Mouse (Mus musculus) neural tube, embryonic 14.5 days (tissue): Measurements from ENCODE around the gene Ndst2. TPM values are rescaled to one million over a fixed set of nuclear protein-coding genes. Genes with fewer than 3 reads are reported as not detected.
A peak's percentile ranks its signal among the peaks of the same experiment; 100 is the strongest.

Experiments
- ATAC-seq: fragments of 200-750 bp; cut with Nextera tagmentation; 2 replicates; pipeline ENCODE4 v1.8.0; 2017; ENCODE audit warnings: low read depth, mild to moderate bottlenecking, moderate TSS enrichment, moderate library complexity
- H3K27ac ChIP-seq: fragments of 300-500 bp; sonication (generic); 2 replicates; pipeline ENCODE4 v1.5.1; 2014; ENCODE audit warnings: low read depth, mild to moderate bottlenecking, control low read depth, low read length, moderate library complexity, mixed read lengths
- H3K27me3 ChIP-seq: fragments of 300-500 bp; sonication (generic); 2 replicates; pipeline ENCODE4 v1.6.1; 2014; ENCODE audit warnings: low read length; ENCODE audit not compliant: control insufficient read depth, insufficient read depth
- H3K36me3 ChIP-seq: fragments of 300-500 bp; sonication (generic); 2 replicates; pipeline ENCODE4 v1.6.1; 2014; ENCODE audit warnings: low read length, mixed read lengths; ENCODE audit not compliant: control insufficient read depth, insufficient read depth
- H3K4me1 ChIP-seq: fragments of 300-500 bp; sonication (generic); 2 replicates; pipeline ENCODE4 v1.6.1; 2014; ENCODE audit warnings: low read length; ENCODE audit not compliant: control insufficient read depth, insufficient read depth
- H3K4me2 ChIP-seq: fragments of 300-500 bp; sonication (generic); 2 replicates; pipeline ENCODE4 v1.6.1; 2014; ENCODE audit warnings: mild to moderate bottlenecking, low read depth, low read length, control low read depth
- H3K4me3 ChIP-seq: fragments of 300-500 bp; sonication (generic); 2 replicates; pipeline ENCODE4 v1.5.1; 2014; ENCODE audit warnings: low read depth, low read length, control low read depth, mixed read lengths
- H3K9ac ChIP-seq: fragments of 300-500 bp; sonication (generic); replicated peaks from 2 replicates; pipeline ENCODE4 v1.6.1; 2014; ENCODE audit warnings: low read depth, mild to moderate bottlenecking, control low read depth, low read length, mixed read lengths
- H3K9me3 ChIP-seq: fragments of 300-500 bp; sonication (generic); 2 replicates; pipeline ENCODE4 v1.6.1; 2016; ENCODE audit warnings: low read length; ENCODE audit not compliant: control insufficient read depth
- WGBS: fragments of 180-500 bp; shearing (Covaris S2); extraction: QIAGEN DNeasy Blood & Tissue Kit; methylation state at CpG from one replicate; pipeline ENCODE4 v1.1.7; 2014; 5-methylcytosine and 5-hydroxymethylcytosine counted together
- polyA plus RNA-seq: library from polyadenylated mRNA; unstranded; fragments of >200 nt; fragmentation: Nextera tagmentation; extraction: Ambion mirVana; gene quantifications from 2 replicates; pipeline ENCODE4 v1.2.1, GENCODE M21; 2014

The Ndst2 gene
- polyA plus RNA-seq, 1 experiment from 2014 or later, result 17.7 TPM

DNA sequence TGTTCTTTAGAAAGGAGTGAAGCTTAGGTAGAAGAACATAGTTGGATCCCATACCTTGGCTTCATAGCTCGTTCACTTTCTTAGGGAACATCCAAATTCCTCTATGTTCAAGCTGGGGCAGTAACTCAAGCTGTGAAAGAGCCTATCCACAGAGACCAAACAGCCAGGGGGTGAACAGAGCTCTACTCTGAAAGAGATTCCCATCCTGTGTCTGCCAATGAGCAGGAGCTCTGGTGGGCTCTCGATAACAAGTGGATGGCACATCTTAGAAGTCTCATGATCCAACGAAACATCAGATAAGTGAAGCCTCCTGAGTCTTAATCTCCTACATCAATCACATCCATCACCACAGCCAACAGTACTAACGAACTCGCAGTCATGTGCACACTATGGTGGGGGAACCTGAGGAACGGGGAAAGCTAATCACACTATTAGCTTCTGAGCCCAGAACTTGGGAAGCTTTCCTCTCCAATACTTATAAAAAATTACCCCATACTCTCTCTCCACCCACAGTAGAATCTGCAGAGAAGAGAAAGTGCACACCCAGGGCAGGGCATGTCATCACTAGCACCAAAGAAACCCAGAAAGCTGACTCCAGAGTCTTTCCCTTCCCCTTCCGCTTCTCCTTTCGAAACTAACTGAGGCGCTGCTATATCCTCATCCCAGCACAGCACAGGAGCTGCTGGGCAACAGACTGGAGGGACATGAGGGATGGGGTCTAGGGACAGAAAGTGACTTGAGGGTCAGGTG, 3.3 kb downstream of the Ndst2 start:
- Histone ChIP-seq H3K27me3 (no peaks in the 10 kb centered on the region), H3K4me2 (no peak overlapping the region), H3K9me3 (no peaks in the 10 kb centered on the region), H3K4me1 (peaks cover 14% of the 10 kb centered on the region), H3K4me3 (no peak overlapping the region), H3K9ac (no peak overlapping the region), H3K36me3 (peaks cover 31% of the 10 kb centered on the region), H3K27ac (no peak overlapping the region)
- no peak for ATAC-seq
- WGBS, result 94% methylated on average over 9 of the region's 9 CpGs

DNA sequence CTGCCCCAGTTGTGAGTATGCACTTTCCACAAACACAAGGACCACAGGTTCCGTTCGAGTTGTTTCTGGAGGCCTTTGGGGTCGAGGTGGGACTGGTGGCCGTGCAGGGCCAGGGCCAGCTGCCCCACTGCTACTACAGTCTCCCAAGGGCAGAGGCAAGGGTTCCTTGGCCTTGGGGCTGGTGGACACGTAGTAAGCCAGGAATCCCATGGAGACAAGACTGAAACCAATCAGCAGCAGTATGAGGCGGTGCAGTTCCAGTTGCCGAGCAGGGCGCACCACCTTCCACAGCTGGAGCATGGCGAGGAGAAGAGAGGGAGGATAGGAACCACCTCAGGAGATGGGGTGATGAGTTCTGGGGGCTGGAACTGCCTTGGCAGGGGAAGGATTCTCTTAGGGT, 4.5 kb downstream of the Ndst2 start:
- no peak overlapping the region for H3K4me3 ChIP-seq
- no peak overlapping the region for H3K27ac ChIP-seq
- no peaks in the 10 kb centered on the region for H3K9me3 ChIP-seq
- H3K36me3 ChIP-seq, result peaks cover 38% of the 10 kb centered on the region
- no peaks in the 10 kb centered on the region for H3K27me3 ChIP-seq
- H3K9ac ChIP-seq, result no peak overlapping the region
- no peak for ATAC-seq
- peaks cover 11% of the 10 kb centered on the region for H3K4me1 ChIP-seq
- WGBS, result 93% methylated on average over 9 of the region's 9 CpGs
- no peak overlapping the region for H3K4me2 ChIP-seq

DNA sequence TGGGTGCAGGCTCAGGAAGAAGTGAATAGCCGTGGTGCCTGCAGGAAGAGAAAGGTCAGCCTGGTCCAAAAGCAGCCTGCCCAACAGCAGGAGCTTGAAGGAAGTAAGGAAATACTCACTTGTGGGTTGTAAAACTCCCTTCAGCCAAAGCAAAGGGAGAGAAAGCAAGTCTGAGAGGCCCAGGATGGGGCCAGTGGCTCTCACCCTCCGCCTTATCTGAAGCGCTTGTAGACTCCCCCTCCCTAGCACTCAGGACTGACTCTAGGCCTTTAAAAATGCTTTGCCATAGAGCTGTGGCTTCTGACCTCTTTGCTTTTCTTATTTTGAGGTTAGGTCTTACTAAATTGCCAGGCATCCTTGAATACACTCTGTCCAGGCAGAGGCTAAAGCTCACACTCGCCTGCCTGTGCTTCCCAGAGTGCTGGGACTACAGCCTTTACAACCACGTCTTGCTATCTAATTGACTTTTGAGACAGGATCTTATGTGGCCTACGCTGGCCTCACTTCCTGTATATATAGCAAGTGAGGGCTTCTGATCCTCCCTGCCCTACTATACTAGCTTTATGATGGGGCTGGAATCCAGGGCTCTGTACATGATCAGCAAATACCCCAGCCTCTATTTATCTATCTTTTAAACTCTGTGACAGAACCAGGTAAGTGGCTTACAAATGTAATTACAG, 8.6 kb downstream of the Ndst2 start:
- Histone ChIP-seq H3K9me3 (no peaks in the 10 kb centered on the region), H3K27me3 (no peaks in the 10 kb centered on the region), H3K4me2 (no peak overlapping the region), H3K27ac (no peak overlapping the region), H3K4me1 (no peaks in the 10 kb centered on the region), H3K4me3 (no peak overlapping the region), H3K9ac (no peak overlapping the region), H3K36me3 (peaks cover 73% of the 10 kb centered on the region)
- WGBS, result 80% methylated on average over 6 of the region's 6 CpGs
- ATAC-seq, result no peak

GRCm38 (mm10) chr14:20724043-20724442, 10.3 kb downstream of the Ndst2 start:
- Histone ChIP-seq H3K27ac (no peak overlapping the region), H3K27me3 (no peaks in the 10 kb centered on the region), H3K4me2 (no peak overlapping the region), H3K4me1 (no peaks in the 10 kb centered on the region), H3K36me3 (peaks cover 82% of the 10 kb centered on the region), H3K9ac (no peak overlapping the region), H3K9me3 (no peaks in the 10 kb centered on the region), H3K4me3 (no peak overlapping the region)
- ATAC-seq, result peak; percentile 52; the same call in 1 of the 2 replicates
- WGBS, result 25% methylated on average over 5 of the region's 5 CpGs

DNA sequence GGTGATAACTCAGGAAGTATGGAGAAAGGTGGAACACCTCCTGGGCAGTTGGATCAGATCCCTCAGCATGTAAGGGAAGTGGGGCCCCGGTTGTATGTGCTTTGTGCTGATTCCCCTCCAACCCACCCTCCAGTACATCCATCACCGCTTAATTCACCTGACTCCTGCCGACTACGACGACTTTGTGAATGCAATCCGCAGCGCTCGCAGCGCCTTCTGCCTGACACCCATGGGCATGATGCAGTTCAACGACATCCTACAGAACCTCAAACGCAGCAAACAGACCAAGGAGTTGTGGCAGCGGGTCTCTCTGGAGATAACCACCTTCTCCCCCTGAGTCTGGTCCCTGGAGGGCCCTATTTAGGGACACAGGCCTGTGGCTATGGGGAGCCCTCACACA, 11.4 kb downstream of the Ndst2 start:
- Histone ChIP-seq H3K4me3 (no peak overlapping the region), H3K9me3 (no peaks in the 10 kb centered on the region), H3K27ac (no peak overlapping the region), H3K27me3 (no peaks in the 10 kb centered on the region), H3K4me2 (no peak overlapping the region), H3K36me3 (peaks cover 84% of the 10 kb centered on the region), H3K4me1 (no peaks in the 10 kb centered on the region), H3K9ac (no peak overlapping the region)
- no peak for ATAC-seq
- WGBS, result 88% methylated on average over 12 of the region's 12 CpGs

GRCm38 (mm10) chr14:20721371-20721770, 13.0 kb downstream of the Ndst2 start:
- Histone ChIP-seq H3K27me3 (no peaks in the 10 kb centered on the region), H3K4me2 (no peak overlapping the region), H3K36me3 (peaks cover 90% of the 10 kb centered on the region), H3K9me3 (no peaks in the 10 kb centered on the region), H3K4me3 (no peak overlapping the region), H3K9ac (no peak overlapping the region), H3K4me1 (no peaks in the 10 kb centered on the region), H3K27ac (no peak overlapping the region)
- 91% methylated on average over 4 of the region's 4 CpGs for WGBS
- no peak for ATAC-seq

DNA sequence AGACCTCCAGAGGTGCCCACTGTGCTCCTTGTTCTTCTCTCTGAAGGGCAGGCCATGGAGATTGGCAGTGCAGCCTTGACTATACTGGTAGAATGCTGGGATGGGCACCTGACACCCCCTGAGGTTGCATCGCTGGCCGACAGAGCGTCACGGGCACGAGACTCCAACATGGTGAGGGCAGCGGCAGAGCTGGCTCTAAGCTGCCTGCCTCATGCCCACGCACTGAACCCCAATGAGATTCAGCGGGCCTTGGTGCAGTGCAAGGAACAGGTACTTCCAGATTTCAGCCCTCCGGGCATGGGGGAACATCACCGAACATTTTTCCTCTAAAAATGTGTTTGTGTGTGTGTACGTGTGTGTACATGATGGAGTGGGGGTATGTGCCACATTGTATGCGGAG, 14.6 kb downstream of the Ndst2 start:
- H3K9ac ChIP-seq, result no peak overlapping the region
- no peak overlapping the region for H3K4me3 ChIP-seq
- H3K27me3 ChIP-seq, result no peaks in the 10 kb centered on the region
- no peaks in the 10 kb centered on the region for H3K4me1 ChIP-seq
- WGBS, result 93% methylated on average over 12 of the region's 12 CpGs
- no peak for ATAC-seq
- H3K36me3 ChIP-seq, result peaks cover 90% of the 10 kb centered on the region
- H3K9me3 ChIP-seq, result no peaks in the 10 kb centered on the region
- H3K4me2 ChIP-seq, result no peak overlapping the region
- H3K27ac ChIP-seq, result no peak overlapping the region

- peaks cover 94% of the 10 kb centered on the region for H3K36me3 ChIP-seq
- H3K9ac ChIP-seq, result no peak overlapping the region
- H3K4me2 ChIP-seq, result no peak overlapping the region
- WGBS, result 94% methylated on average over 10 of the region's 10 CpGs
- H3K4me1 ChIP-seq, result no peaks in the 10 kb centered on the region
- ATAC-seq, result no peak
- H3K4me3 ChIP-seq, result no peak overlapping the region
- H3K27me3 ChIP-seq, result no peaks in the 10 kb centered on the region
- H3K9me3 ChIP-seq, result no peaks in the 10 kb centered on the region
- no peak overlapping the region for H3K27ac ChIP-seq
Measured at GRCm38 (mm10) chr14:20718443-20718842, 15.9 kb downstream of the Ndst2 start.

GRCm38 (mm10) chr14:20713832-20714231, 20.5 kb downstream of the Ndst2 start:
- no peaks in the 10 kb centered on the region for H3K27me3 ChIP-seq
- no peak overlapping the region for H3K27ac ChIP-seq
- no peak overlapping the region for H3K4me2 ChIP-seq
- ATAC-seq, result no peak
- WGBS, result 77% methylated on average over 11 of the region's 11 CpGs
- H3K9me3 ChIP-seq, result no peaks in the 10 kb centered on the region
- no peak overlapping the region for H3K9ac ChIP-seq
- peaks cover 8% of the 10 kb centered on the region for H3K4me1 ChIP-seq
- no peak overlapping the region for H3K4me3 ChIP-seq
- peaks cover 79% of the 10 kb centered on the region for H3K36me3 ChIP-seq
